Mouse (Mus musculus) thymus, adult 18-20 months (tissue): ENCODE measurements around the gene Slc6a19.
A peak's percentile ranks its signal among the peaks of the same experiment; 100 is the strongest.
"Not testable (repeated sequence)": the region's sequence is repeated elsewhere in the genome, so short reads cannot be mapped to it uniquely, and the experiment has no call there.

ENCODE experiments used
- DNase-seq, 2 experiments: peaks; one replicate each; pipeline ENCODE4 v3.0.0; 2022; ENCODE audit warnings: mixed read lengths in 2 of 2

Slc6a19 gene

GRCm38 (mm10) chr13:73711803-73712202, 7.1 kb upstream of the Slc6a19 start:
- no peak for DNase-seq

GRCm38 (mm10) chr13:73711221-73711620, 6.6 kb upstream of the Slc6a19 start:
- DNase-seq = no peak

GRCm38 (mm10) chr13:73709491-73709890, 4.8 kb upstream of the Slc6a19 start:
- no peak for DNase-seq

GRCm38 (mm10) chr13:73703486-73703885, 1.2 kb downstream of the Slc6a19 start:
- not testable (repeated sequence) for DNase-seq

GRCm38 (mm10) chr13:73702776-73703175, 1.9 kb downstream of the Slc6a19 start:
- DNase-seq = peak in 1 of 2 experiments; percentile 72

GRCm38 (mm10) chr13:73701161-73701883, 3.3 kb downstream of the Slc6a19 start:
- DNase-seq = no peak

GRCm38 (mm10) chr13:73700554-73700953, 4.1 kb downstream of the Slc6a19 start:
- DNase-seq = no peak

- no peak for DNase-seq
Observed at GRCm38 (mm10) chr13:73699714-73700113, 5.0 kb downstream of the Slc6a19 start.

GRCm38 (mm10) chr13:73696529-73696928, 8.1 kb downstream of the Slc6a19 start:
- no peak for DNase-seq

GRCm38 (mm10) chr13:73694972-73695371, 9.7 kb downstream of the Slc6a19 start:
- DNase-seq = no peak

- no peak for DNase-seq
Observed at GRCm38 (mm10) chr13:73693333-73693732, 11.3 kb downstream of the Slc6a19 start.

- peak; percentile 75 to 85 for DNase-seq
Observed at GRCm38 (mm10) chr13:73692249-73692868, 12.3 kb downstream of the Slc6a19 start.

- DNase-seq = peak; percentile 66 to 82
Observed at GRCm38 (mm10) chr13:73688934-73689333, 15.7 kb downstream of the Slc6a19 start.

- DNase-seq = no peak
Observed at GRCm38 (mm10) chr13:73687601-73688000, 17.1 kb downstream of the Slc6a19 start.

GRCm38 (mm10) chr13:73685502-73685901, 19.2 kb downstream of the Slc6a19 start:
- no peak for DNase-seq

GRCm38 (mm10) chr13:73684412-73684811, 20.3 kb downstream of the Slc6a19 start:
- no peak for DNase-seq

GRCm38 (mm10) chr13:73683682-73684081, 21.0 kb downstream of the Slc6a19 start:
- DNase-seq = no peak

GRCm38 (mm10) chr13:73682226-73682625, 22.4 kb downstream of the Slc6a19 start:
- DNase-seq = no peak

GRCm38 (mm10) chr13:73680394-73680793, 24.3 kb downstream of the Slc6a19 start:
- DNase-seq = no peak

- DNase-seq = no peak
Observed at GRCm38 (mm10) chr13:73679311-73679710, 25.4 kb downstream of the Slc6a19 start.

- DNase-seq = no peak
Observed at GRCm38 (mm10) chr13:73677853-73678252, 26.8 kb downstream of the Slc6a19 start, which contains the start of gene Slc6a18. TSS of gene Slc6a18 (minus strand) at chr13:73678023.

- DNase-seq = no peak
Observed at GRCm38 (mm10) chr13:73675161-73675560, 29.5 kb downstream of the Slc6a19 start.

GRCm38 (mm10) chr13:73660163-73660695, 44.4 kb downstream of the Slc6a19 start:
- no peak for DNase-seq

- DNase-seq = no peak
Observed at GRCm38 (mm10) chr13:73658953-73659352, 45.7 kb downstream of the Slc6a19 start.
